Mouse (Mus musculus): Measurements from ENCODE around the gene Slc7a4. TPM values are rescaled to one million over a fixed set of nuclear protein-coding genes. Genes with fewer than 3 reads are reported as not detected.

The Slc7a4 gene
- polyA plus RNA-seq, 1 experiment from 2014 or later, result 53.9 TPM

DNA sequence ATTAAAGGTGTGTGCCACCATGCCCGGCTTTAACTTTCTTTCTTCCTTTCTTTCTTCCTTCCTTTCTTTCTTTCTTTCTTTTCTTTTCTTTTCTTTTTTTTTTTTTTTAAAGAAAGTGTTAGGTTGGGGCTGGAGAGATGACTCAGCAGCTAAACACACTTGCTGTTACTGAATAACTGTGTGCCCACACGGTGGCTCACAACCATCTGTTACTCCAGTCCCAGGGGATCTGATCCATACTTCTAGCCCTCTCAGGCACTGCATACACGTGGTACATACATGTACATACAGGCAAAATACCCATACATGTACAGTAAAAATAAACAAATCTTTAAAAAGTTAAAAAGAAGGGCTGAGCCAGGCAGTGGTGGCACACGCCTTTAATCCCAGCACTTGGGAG, 28.4 kb upstream of the Slc7a4 start:
- Histone ChIP-seq H3K27ac (ENCODE audit: low read depth, low read length) (no peak overlapping the region), H3K4me2 (ENCODE audit: low read length) (no peak overlapping the region), H3K36me3 (ENCODE audit: control insufficient read depth, insufficient read depth, low read length) (no peaks in the 10 kb centered on the region), H3K27me3 (replicated peaks; ENCODE audit: control insufficient read depth, insufficient read depth, low read length) (no peaks in the 10 kb centered on the region), H3K4me3 (ENCODE audit: low read length) (no peak overlapping the region), H3K9me3 (ENCODE audit: control insufficient read depth, low read length) (no peaks in the 10 kb centered on the region), H3K4me1 (ENCODE audit: control insufficient read depth, insufficient read depth, low read depth, low read length) (no peaks in the 10 kb centered on the region), H3K9ac (ENCODE audit: low read depth, low read length) (no peak overlapping the region)
- ATAC-seq, result no peak
- 64% methylated on average over 4 of the region's 4 CpGs for WGBS

DNA sequence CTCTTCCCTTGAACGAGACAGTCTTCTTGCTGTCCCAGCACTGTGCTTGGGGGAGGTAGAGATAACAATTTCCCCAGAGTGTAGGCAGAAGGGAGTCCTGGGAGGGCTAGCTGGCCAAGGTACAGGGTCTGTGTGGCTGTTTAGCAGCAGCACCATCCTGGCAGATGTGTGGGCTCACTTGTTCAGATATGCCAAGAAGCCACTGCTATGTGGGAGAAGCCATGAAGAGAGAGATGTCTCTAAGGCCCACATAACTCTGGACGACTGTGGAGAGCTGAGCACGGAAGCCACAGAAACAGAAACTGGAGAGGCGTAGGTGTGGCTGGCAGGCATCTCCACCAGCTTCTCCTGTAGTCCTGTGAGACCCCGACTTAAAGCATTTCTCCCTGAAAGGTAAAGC, 22.7 kb upstream of the Slc7a4 start:
- Histone ChIP-seq H3K4me3 (ENCODE audit: low read length) (no peak overlapping the region), H3K27ac (ENCODE audit: low read depth, low read length) (no peak overlapping the region), H3K9me3 (ENCODE audit: control insufficient read depth, low read length) (no peaks in the 10 kb centered on the region), H3K27me3 (replicated peaks; ENCODE audit: control insufficient read depth, insufficient read depth, low read length) (no peaks in the 10 kb centered on the region), H3K4me1 (ENCODE audit: control insufficient read depth, insufficient read depth, low read depth, low read length) (no peaks in the 10 kb centered on the region; the same call in 1 of the 2 replicates), H3K4me2 (ENCODE audit: low read length) (no peak overlapping the region), H3K36me3 (ENCODE audit: control insufficient read depth, insufficient read depth, low read length) (no peaks in the 10 kb centered on the region), H3K9ac (ENCODE audit: low read depth, low read length) (no peak overlapping the region)
- no peak for ATAC-seq
- 75% methylated on average over 5 of the region's 5 CpGs for WGBS

DNA sequence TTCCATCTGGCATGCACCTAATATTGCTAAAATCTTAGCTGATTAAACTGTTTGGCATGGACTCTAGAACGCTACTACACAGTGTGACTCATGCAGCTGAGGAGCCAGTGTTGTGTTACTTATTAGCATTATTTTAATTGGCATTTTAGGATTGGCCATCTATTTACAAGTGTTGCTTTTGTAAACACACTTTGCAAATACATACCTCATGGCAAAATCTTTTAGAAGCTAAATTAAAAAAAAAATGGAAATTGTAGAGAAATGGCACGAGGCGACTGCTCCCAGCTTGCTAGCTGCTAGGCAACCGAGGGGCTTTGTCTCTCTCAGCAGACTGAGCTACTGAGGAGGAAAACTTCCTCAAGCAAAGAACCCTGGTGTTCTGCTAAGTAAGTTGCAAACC, 21.9 kb upstream of the Slc7a4 start:
- Histone ChIP-seq H3K9me3 (ENCODE audit: control insufficient read depth, low read length) (no peaks in the 10 kb centered on the region), H3K27ac (ENCODE audit: low read depth, low read length) (no peak overlapping the region), H3K4me2 (ENCODE audit: low read length) (no peak overlapping the region), H3K9ac (ENCODE audit: low read depth, low read length) (no peak overlapping the region), H3K4me1 (ENCODE audit: control insufficient read depth, insufficient read depth, low read depth, low read length) (no peaks in the 10 kb centered on the region; the same call in 1 of the 2 replicates), H3K27me3 (replicated peaks; ENCODE audit: control insufficient read depth, insufficient read depth, low read length) (no peaks in the 10 kb centered on the region), H3K36me3 (ENCODE audit: control insufficient read depth, insufficient read depth, low read length) (no peaks in the 10 kb centered on the region), H3K4me3 (ENCODE audit: low read length) (no peak overlapping the region)
- no peak for ATAC-seq
- WGBS, result 44% methylated on average over 4 of the region's 4 CpGs

DNA sequence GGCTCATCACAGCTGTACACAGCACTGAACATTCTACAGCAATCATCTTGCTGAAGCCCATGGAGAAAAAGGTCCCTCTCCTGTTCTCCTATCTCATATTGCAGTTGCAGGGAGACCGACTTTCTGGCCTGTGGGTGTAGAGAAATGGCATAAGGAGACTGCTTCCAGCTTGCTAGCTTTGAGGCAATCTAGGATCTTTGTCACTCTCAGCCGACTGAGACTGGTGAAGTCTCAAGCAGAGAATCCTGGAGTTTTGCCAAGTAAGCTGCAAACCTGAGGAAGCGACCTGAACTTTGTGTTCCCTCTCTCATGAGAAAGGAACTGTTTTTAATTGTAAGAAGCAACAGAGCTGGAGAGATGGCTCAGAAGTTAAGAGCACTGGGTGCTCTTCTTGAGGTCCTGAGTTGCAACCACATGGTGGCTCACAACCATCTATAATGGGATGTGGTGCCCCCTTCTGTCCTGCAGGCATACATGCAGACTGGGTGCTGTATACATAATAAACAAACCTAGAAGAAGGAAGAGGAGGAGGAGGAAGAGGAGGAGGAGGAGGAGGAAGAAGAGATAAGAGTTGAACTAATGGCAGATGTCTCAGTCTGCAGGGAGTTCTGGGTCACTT, 18.0 kb upstream of the Slc7a4 start:
- H3K9ac ChIP-seq (ENCODE audit: low read depth, low read length), result no peak overlapping the region
- H3K9me3 ChIP-seq (ENCODE audit: control insufficient read depth, low read length), result no peaks in the 10 kb centered on the region
- no peak for ATAC-seq
- H3K36me3 ChIP-seq (ENCODE audit: control insufficient read depth, insufficient read depth, low read length), result no peaks in the 10 kb centered on the region
- H3K27me3 ChIP-seq (replicated peaks; ENCODE audit: control insufficient read depth, insufficient read depth, low read length), result no peaks in the 10 kb centered on the region
- no peak overlapping the region for H3K27ac ChIP-seq (ENCODE audit: low read depth, low read length)
- no peak overlapping the region for H3K4me3 ChIP-seq (ENCODE audit: low read length)
- no peaks in the 10 kb centered on the region; the same call in 1 of the 2 replicates for H3K4me1 ChIP-seq (ENCODE audit: control insufficient read depth, insufficient read depth, low read depth, low read length)
- H3K4me2 ChIP-seq (ENCODE audit: low read length), result no peak overlapping the region
- whole genome bisulfite sequencing, result 63% methylated on average over 3 of the region's 3 CpGs

DNA sequence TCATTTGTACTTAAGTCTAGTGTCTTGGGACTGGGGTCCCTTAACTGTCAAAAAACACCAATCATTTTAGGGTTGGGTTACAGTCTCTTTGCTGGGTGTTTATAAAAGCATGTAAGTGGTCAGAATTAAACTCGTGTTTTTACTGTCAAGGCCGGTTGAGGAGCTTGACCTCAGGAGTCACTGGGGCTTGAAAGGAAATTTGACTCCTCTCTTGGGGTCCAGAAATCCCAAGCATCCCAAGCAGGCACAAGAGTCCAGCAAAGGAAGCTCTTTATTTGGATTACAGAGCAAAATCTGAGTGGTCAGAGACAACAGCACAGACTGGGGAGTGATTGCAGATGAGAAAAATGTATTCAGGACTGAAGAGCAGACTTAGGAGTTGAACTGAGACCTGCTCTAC, 7.7 kb upstream of the Slc7a4 start:
- WGBS, result 43% methylated on average over 2 of the region's 2 CpGs
- no peak overlapping the region for H3K4me3 ChIP-seq (ENCODE audit: low read length)
- H3K9me3 ChIP-seq (ENCODE audit: control insufficient read depth, low read length), result 0 out of 2 replicates have a peak, but pooled peaks cover 2% of the 10 kb centered on the region
- no peak for ATAC-seq
- H3K27ac ChIP-seq (ENCODE audit: low read depth, low read length), result no peak overlapping the region
- no peak overlapping the region for H3K4me2 ChIP-seq (ENCODE audit: low read length)
- no peaks in the 10 kb centered on the region for H3K4me1 ChIP-seq (ENCODE audit: control insufficient read depth, insufficient read depth, low read depth, low read length)
- no peaks in the 10 kb centered on the region for H3K36me3 ChIP-seq (ENCODE audit: control insufficient read depth, insufficient read depth, low read length)
- H3K9ac ChIP-seq (ENCODE audit: low read depth, low read length), result no peak overlapping the region
- no peaks in the 10 kb centered on the region for H3K27me3 ChIP-seq (replicated peaks; ENCODE audit: control insufficient read depth, insufficient read depth, low read length)

DNA sequence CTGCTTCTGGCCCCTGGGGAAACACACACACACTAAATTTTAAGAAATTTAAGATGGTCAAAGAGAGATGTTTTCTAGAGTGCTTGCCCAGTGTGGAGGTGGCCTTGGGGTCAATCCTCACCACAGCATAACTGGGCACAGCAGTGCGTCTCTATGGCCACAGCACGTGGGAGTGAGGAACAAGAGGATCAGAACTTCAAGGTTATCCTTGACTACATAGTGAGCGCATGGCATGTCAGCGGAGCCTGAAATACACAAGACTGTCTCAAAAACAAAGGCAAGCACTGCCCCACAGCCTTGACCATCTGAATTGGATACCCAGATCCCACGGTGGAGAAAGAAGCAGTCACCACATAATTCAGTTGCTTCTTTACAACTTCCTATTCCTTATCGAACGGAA, 1.5 kb upstream of the Slc7a4 start:
- WGBS, result 84% methylated on average over 7 of the region's 7 CpGs
- no peak overlapping the region for H3K4me3 ChIP-seq (ENCODE audit: low read length)
- no peak for ATAC-seq
- no peak overlapping the region for H3K4me2 ChIP-seq (ENCODE audit: low read length)
- no peaks in the 10 kb centered on the region for H3K36me3 ChIP-seq (ENCODE audit: control insufficient read depth, insufficient read depth, low read length)
- 0 out of 2 replicates have a peak, but pooled peaks cover 2% of the 10 kb centered on the region for H3K9me3 ChIP-seq (ENCODE audit: control insufficient read depth, low read length)
- no peak overlapping the region for H3K27ac ChIP-seq (ENCODE audit: low read depth, low read length)
- no peaks in the 10 kb centered on the region for H3K4me1 ChIP-seq (ENCODE audit: control insufficient read depth, insufficient read depth, low read depth, low read length)
- no peak overlapping the region for H3K9ac ChIP-seq (ENCODE audit: low read depth, low read length)
- no peaks in the 10 kb centered on the region for H3K27me3 ChIP-seq (replicated peaks; ENCODE audit: control insufficient read depth, insufficient read depth, low read length)

DNA sequence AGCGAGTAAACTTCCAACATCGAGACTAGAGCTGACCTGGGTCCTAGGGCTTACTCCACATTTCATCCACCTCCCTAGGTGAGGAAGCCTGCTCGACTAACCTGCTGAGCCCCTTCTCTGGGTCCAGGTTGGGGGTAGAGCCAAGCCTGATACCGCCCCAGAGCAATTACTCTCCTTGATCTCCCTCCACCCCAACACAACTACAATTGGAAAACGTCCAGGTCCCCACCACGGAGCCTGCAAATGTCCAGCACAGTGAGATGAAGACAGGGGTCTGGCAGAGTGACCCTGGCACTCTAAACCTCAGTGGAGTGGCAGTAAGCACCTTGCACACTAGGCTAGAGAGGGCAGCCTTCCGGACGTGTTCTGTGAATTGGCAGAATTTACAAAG, 6.2 kb downstream of the Slc7a4 start:
- 13% methylated on average over 8 of the region's 8 CpGs for WGBS
- H3K4me3 ChIP-seq (ENCODE audit: low read length), result peak overlapping the region; percentile 55
- ATAC-seq, result no peak
- H3K27ac ChIP-seq (ENCODE audit: low read depth, low read length), result peak overlapping the region; percentile 54
- no peaks in the 10 kb centered on the region for H3K36me3 ChIP-seq (ENCODE audit: control insufficient read depth, insufficient read depth, low read length)
- H3K4me1 ChIP-seq (ENCODE audit: control insufficient read depth, insufficient read depth, low read depth, low read length), result peaks cover 14% of the 10 kb centered on the region
- H3K9me3 ChIP-seq (ENCODE audit: control insufficient read depth, low read length), result no peaks in the 10 kb centered on the region
- H3K4me2 ChIP-seq (ENCODE audit: low read length), result peak overlapping the region; percentile 82
- peak overlapping the region; percentile 73 for H3K9ac ChIP-seq (ENCODE audit: low read depth, low read length)
- H3K27me3 ChIP-seq (replicated peaks; ENCODE audit: control insufficient read depth, insufficient read depth, low read length), result no peaks in the 10 kb centered on the region; the same call in 1 of the 2 replicates

DNA sequence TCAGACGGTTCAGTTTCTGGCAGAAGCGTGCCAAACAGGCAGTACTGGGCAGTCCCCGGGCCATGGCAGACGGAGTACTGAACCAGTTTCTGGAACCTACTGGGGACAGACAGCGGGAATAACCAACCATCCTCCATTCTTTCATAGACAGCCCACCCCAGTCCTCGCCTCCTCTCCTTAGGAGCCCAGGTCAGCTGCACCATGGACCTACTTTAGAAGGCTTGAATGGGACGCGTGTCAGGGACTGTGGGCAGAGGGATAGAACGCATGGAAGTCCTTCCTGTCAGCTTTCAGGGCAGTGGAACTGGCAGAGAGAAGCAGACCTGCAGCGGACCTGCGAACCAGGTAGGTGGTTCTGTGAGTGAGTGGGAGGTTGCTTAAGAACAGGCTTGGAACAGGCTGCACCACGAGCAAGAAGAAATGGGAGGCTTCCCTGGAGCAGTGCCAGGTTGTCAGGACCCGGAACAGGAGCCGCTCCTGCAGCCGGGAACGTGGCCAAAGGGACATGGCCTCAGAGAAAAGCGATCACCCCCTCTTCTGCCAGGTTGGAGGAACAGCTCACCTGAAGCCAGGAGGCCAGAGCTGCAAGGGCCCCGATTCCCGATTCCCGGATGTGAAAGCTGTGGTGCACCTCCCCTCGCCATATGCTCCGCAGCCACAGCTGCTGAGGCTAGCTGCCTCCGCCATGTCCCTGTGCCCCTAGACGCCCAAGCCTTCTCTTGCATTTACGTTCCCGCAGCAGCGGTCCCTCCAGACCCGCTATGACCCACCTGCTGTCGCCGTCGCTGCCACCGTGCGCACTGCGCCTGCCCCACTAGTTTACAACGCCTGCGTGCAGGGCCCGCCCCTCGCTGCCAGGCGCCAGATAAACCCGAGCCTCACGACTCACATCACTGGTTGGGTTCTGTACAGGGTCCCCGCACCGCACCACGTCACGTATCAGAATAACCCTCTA, 6.9 kb downstream of the Slc7a4 start:
- Histone ChIP-seq H3K4me1 (ENCODE audit: control insufficient read depth, insufficient read depth, low read depth, low read length) (peaks cover 14% of the 10 kb centered on the region), H3K36me3 (ENCODE audit: control insufficient read depth, insufficient read depth, low read length) (no peaks in the 10 kb centered on the region), H3K27ac (ENCODE audit: low read depth, low read length) (peak overlapping the region; percentile 76), H3K4me2 (ENCODE audit: low read length) (peak overlapping the region; percentile 82), H3K9ac (ENCODE audit: low read depth, low read length) (peak overlapping the region; percentile 73), H3K27me3 (replicated peaks; ENCODE audit: control insufficient read depth, insufficient read depth, low read length) (no peaks in the 10 kb centered on the region; the same call in 1 of the 2 replicates), H3K4me3 (ENCODE audit: low read length) (peak overlapping the region; percentile 55), H3K9me3 (ENCODE audit: control insufficient read depth, low read length) (no peaks in the 10 kb centered on the region)
- ATAC-seq, result peak; percentile 92
- 14% methylated on average over 42 of the region's 45 CpGs for WGBS

DNA sequence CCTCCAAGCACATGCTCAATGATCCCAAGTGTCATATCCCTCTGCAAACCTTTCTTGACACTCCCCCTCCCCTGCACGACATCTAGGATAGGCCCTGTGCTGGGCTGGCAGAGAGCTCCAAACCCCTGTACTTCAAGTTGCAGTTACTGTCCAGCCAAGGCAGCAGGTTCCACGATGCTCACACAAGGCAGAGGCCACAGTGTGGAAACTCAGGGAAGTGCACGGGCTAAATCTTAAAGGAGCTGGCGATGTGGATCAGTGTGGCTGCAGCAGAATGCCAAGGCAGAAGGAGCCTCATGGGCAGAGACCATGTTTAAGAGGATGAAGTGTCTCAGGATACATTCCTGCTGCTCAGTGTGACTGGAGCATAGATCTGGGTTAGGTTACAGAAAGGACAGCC, 16.8 kb downstream of the Slc7a4 start:
- Histone ChIP-seq H3K4me3 (ENCODE audit: low read length) (no peak overlapping the region), H3K27ac (ENCODE audit: low read depth, low read length) (no peak overlapping the region), H3K4me1 (ENCODE audit: control insufficient read depth, insufficient read depth, low read depth, low read length) (peaks cover 4% of the 10 kb centered on the region), H3K27me3 (replicated peaks; ENCODE audit: control insufficient read depth, insufficient read depth, low read length) (no peaks in the 10 kb centered on the region), H3K9me3 (ENCODE audit: control insufficient read depth, low read length) (no peaks in the 10 kb centered on the region), H3K9ac (ENCODE audit: low read depth, low read length) (no peak overlapping the region), H3K36me3 (ENCODE audit: control insufficient read depth, insufficient read depth, low read length) (no peaks in the 10 kb centered on the region), H3K4me2 (ENCODE audit: low read length) (no peak overlapping the region)
- WGBS, result 33% methylated on average over 4 of the region's 4 CpGs
- ATAC-seq, result no peak

Data from hindbrain, embryonic 16.5 days (tissue).